Mouse (Mus musculus) brown adipose tissue, adult 24 weeks (tissue): ENCODE measurements around the gene Optn. TPM values are rescaled to one million over a fixed set of nuclear protein-coding genes. Genes with fewer than 3 reads are reported as not detected.

Experiments used
- H3K27ac ChIP-seq: fragments of 200-500 bp; replicated peaks from 2 replicates; pipeline ENCODE4 v1.5.1; 2012; ENCODE audit warnings: low read depth, mild to moderate bottlenecking, low read length
- H3K4me1 ChIP-seq: fragments of 200-500 bp; 2 replicates; pipeline ENCODE4 v1.6.1; 2012; ENCODE audit warnings: low read length, mixed read lengths; ENCODE audit not compliant: control insufficient read depth, insufficient read depth, insufficient read length
- H3K4me3 ChIP-seq: fragments of 200-500 bp; 2 replicates; pipeline ENCODE4 v1.5.1; 2012; ENCODE audit warnings: low read depth, mild to moderate bottlenecking, low read length, moderate library complexity; ENCODE audit not compliant: insufficient read depth
- polyA plus RNA-seq: library from polyadenylated mRNA; stranded (reverse); fragments of >200 nt; gene quantifications from 2 replicates; pipeline ENCODE4 v1.2.4, GENCODE M21; 2012; ENCODE audit not compliant: missing spikeins, insufficient read depth, insufficient read length

The Optn gene
- polyA plus RNA-seq, 1 experiment = 87.1 TPM

- Histone ChIP-seq H3K4me1 (no peaks in the 10 kb centered on the region), H3K27ac (no peak overlapping the region), H3K4me3 (no peak overlapping the region)
Measured at GRCm38 (mm10) chr2:5041854-5042253, 22.0 kb downstream of the Optn start.

- H3K27ac ChIP-seq = no peak overlapping the region
- no peaks in the 10 kb centered on the region for H3K4me1 ChIP-seq
- no peak overlapping the region for H3K4me3 ChIP-seq
Measured at GRCm38 (mm10) chr2:5040281-5041161, 23.3 kb downstream of the Optn start.

- no peak overlapping the region for H3K4me3 ChIP-seq
- H3K4me1 ChIP-seq = no peaks in the 10 kb centered on the region
- H3K27ac ChIP-seq = no peak overlapping the region
Measured at GRCm38 (mm10) chr2:5039350-5040170, 24.3 kb downstream of the Optn start.

- no peaks in the 10 kb centered on the region for H3K4me1 ChIP-seq
- no peak overlapping the region for H3K4me3 ChIP-seq
- no peak overlapping the region for H3K27ac ChIP-seq
Measured at GRCm38 (mm10) chr2:5038320-5038719, 25.5 kb downstream of the Optn start.

- H3K4me3 ChIP-seq = no peak overlapping the region
- no peaks in the 10 kb centered on the region for H3K4me1 ChIP-seq
- H3K27ac ChIP-seq = no peak overlapping the region
Measured at GRCm38 (mm10) chr2:5037390-5037789, 26.5 kb downstream of the Optn start.

GRCm38 (mm10) chr2:5036411-5037076 is 27.3 kb downstream of the Optn start:
- Histone ChIP-seq H3K4me1 (no peaks in the 10 kb centered on the region), H3K4me3 (no peak overlapping the region), H3K27ac (0 out of 2 replicates have a peak overlapping the region, but pooled peaks have one; percentile 39)

GRCm38 (mm10) chr2:5035241-5035640 is 28.6 kb downstream of the Optn start:
- no peaks in the 10 kb centered on the region for H3K4me1 ChIP-seq
- H3K4me3 ChIP-seq = no peak overlapping the region
- H3K27ac ChIP-seq = no peak overlapping the region

GRCm38 (mm10) chr2:5034801-5035200 is 29.1 kb downstream of the Optn start:
- Histone ChIP-seq H3K4me3 (no peak overlapping the region), H3K27ac (no peak overlapping the region)

GRCm38 (mm10) chr2:5033546-5034420 is 30.1 kb downstream of the Optn start:
- Histone ChIP-seq H3K4me3 (no peak overlapping the region), H3K4me1 (no peaks in the 10 kb centered on the region), H3K27ac (no peak overlapping the region)

More at GRCm38 (mm10) chr2:5034801-5035200, 29.1 kb downstream of the Optn start:
- no peaks in the 10 kb centered on the region for H3K4me1 ChIP-seq

- H3K4me3 ChIP-seq = no peak overlapping the region
- H3K4me1 ChIP-seq = no peaks in the 10 kb centered on the region; the same call in 1 of the 2 replicates
- H3K27ac ChIP-seq = no peak overlapping the region
Measured at GRCm38 (mm10) chr2:5032665-5033064, 31.2 kb downstream of the Optn start.

- no peak overlapping the region for H3K4me3 ChIP-seq
- H3K27ac ChIP-seq = no peak overlapping the region
- no peaks in the 10 kb centered on the region; the same call in 1 of the 2 replicates for H3K4me1 ChIP-seq
Measured at GRCm38 (mm10) chr2:5031215-5031614, 32.6 kb downstream of the Optn start.

- no peak overlapping the region for H3K27ac ChIP-seq
- no peak overlapping the region for H3K4me3 ChIP-seq
- H3K4me1 ChIP-seq = no peaks in the 10 kb centered on the region; the same call in 1 of the 2 replicates
Measured at GRCm38 (mm10) chr2:5029808-5030207, 34.0 kb downstream of the Optn start.

- Histone ChIP-seq H3K4me1 (no peaks in the 10 kb centered on the region; the same call in 1 of the 2 replicates), H3K4me3 (no peak overlapping the region), H3K27ac (peak overlapping the region; percentile 43)
Measured at GRCm38 (mm10) chr2:5028047-5028446, 35.8 kb downstream of the Optn start.

- peak overlapping the region; percentile 49 for H3K27ac ChIP-seq
- H3K4me3 ChIP-seq = no peak overlapping the region
- no peaks in the 10 kb centered on the region; the same call in 1 of the 2 replicates for H3K4me1 ChIP-seq
Measured at GRCm38 (mm10) chr2:5027057-5027456, 36.8 kb downstream of the Optn start.
